Mouse (Mus musculus) lung, postnatal 4 days (tissue): ENCODE measurements around the gene Opcml.
A peak's percentile ranks its signal among the peaks of the same experiment; 100 is the strongest.

Experiments
- DNase-seq, 2 experiments: peaks; one replicate each; pipeline ENCODE4 v3.0.0; 2021

Opcml gene

DNA sequence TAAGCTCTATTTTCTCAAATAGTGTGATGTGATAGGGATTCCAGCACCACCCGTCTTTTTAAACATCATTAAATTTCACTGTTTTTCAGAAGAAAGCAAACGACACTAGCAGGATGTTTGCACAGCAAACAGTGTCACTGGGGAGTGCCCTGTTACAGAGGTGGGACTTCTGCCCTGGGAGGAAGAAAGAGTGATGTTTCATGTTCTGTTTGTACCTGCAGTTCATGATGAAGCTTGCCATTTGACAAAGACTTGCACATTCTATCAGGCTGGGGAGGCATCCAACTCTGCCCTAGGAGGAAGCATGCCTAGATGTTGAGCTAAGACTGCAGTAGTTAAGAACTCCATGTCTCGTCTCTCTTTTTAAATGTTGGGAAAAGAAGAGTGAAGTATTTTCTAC lies 222.6 kb downstream of the Opcml start:
- no peak for DNase-seq

DNA sequence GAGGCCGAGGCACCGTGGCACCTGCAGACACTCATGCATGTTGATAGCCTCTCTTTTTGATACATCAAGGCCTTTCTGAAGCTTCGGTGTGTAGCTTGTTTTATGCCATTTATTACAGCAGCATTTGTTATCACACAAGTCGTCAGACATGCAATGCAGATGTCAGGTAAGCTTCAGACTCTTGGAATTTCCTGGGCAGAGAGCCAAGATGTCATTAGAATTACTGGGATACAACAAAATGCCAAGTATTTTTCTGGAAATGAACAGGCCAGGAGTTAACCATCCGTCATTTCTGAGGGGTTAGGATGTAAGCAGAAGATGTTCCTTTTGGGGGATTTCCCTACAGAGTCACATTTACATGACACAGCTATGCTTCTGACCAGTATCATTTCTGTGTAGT lies 237.6 kb downstream of the Opcml start:
- no peak for DNase-seq

DNA sequence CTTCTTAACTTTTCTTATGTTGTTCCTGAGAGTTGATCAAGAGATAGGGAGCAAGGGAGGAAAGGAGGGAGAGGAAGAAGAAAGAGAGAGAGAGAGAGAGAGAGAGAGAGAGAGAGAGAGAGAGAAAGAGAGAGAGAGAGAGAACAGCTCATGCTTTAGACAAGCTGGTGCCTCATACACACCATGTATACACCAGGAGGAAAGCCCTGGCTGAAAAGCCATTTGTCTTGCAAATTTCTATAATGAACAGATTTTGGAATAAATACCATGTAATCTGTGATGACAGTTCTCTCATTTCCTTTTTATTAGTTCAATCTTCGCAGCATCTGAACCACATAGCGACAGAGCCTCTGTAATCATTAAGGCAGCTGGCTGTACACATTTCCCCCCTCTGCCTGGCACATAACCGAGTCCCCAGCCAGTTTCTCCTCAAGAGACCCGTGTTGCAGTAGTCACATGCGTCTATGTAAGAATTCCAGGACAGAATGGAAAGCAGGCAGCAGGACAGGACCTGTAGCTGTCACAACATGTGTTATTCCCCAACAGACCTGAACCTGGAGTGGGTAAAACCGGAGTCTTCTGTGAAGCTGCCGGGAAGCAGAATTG lies 238.3 kb downstream of the Opcml start:
- no peak for DNase-seq

DNA sequence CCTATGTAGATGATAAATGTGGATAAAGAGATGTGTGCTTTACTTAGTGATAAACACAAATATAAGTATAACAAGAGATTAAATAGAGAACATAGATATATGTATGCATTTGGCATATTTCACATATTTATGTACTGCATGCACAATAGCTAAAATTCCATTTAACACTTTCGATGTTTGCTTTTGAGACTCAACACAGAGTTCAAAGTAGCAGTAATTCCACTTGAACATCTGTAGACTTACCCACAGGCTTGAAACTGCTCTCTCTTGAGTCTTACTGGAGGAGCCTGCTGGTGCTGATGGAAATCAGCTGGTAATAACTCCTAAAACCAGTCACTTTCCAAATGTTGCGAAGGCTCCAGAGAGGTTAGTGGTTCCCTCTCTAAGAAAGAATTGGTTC lies 258.6 kb downstream of the Opcml start:
- no peak for DNase-seq

DNA sequence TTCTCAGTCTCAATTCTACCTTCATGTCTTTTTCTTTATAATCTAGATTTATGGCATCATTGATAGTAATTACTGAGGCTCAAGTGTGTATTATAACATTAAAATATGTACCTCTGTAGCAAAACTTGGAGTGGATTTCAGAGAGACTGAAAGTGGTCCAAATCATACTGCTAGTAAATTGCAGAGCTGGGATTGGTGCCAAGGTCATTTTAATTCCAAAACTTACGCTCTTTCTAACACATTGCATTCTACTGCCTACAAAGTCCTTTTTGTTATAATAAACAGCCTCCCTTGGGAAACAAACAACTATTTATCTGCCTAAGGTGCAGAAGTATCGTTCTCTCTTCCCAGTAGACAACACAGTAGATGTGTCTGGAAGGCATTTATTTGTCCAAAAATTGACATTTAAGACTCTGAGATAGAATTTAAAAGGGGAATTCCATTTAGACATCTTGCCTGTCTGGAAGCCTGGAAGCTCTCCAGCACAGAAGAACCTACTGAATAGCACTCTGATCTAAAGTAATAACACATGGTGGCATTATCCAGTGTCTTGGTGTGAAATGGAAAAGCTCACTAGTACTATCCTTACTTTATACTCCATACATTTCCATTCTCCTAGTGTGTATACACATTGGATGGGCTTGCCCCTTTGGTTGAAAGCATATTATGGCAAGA lies 266.7 kb downstream of the Opcml start:
- no peak for DNase-seq

DNA sequence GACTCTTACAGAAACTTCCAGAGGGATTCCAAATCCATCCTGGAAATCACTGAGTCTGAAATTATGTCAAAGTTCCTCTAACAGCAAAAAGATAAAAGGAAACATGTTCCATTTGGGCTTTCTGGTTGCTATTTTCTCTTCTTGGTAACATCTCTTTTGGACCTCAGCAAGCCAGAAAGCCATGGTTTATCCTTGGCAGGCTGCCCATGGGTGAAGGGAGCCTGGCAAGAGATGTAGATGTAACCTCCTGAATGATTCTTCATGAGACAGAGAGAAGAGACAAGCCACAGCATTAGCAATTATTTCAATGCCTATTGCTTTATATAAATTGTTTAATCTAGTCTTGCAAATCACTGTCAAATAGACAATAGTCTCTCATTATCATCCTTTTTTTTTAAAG lies 274.6 kb downstream of the Opcml start:
- no peak for DNase-seq

DNA sequence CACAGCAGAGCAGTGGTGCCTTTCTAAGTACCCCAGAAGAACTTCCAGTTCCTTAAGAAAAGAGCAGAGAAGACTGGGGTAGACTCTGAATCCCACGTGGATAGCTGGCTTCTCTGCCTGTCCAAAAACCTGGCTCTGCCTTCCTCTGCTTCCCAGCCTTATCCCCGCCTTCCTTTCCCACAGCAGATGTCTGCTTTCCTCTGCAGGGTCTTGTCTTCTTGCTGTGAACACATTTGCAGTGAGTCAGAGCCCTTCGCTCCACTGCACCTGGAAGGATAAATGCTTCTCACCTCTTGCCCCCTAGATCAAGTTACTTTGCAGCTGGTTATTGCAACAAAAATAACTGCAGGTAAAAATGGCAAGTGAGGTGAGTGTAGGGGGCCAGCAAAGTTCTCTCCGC lies 290.1 kb downstream of the Opcml start:
- DNase-seq, result no peak

DNA sequence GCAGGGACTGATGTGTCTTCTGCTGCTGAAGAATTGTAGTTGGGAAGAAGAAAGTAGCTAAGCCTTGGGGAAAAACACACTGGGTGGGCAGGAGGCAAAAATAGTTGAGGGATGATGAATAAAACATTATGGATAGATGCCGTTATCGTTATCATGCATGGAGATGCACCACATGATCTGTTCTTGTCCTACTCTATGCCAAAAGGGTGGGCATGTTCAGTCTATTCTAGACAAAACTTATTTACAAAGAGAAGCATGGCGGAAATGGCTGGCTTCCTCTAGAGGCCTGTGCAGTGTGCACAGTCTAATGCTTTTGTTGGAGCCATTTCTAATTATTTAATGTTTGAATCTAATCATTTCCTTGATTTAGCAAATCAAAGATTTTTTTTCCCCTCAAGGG lies 293.2 kb downstream of the Opcml start:
- DNase-seq, result no peak

DNA sequence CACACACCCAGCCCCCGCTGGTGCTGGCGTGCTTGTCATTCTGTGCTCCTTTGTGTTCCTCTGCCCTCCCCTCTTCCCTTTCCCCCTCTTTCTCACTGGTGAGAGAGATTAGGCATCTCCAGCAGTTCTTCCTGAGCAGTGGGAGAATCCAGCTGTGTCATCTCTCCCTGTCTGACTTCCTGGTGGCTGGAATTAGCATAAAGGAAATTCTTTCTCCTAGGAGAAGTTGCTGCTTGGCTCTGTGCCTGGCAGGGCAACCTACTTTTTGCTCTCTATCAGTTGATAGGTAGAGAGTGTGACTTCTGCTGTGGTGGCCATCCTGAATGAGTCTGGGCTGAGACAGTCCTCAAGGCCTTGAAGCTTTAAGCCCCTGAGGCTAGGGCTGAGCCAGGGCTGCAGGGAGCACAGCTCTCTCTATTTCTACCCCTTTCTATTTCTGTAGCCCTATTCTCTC lies 293.7 kb downstream of the Opcml start:
- DNase-seq, result peak; percentile 11 to 48

DNA sequence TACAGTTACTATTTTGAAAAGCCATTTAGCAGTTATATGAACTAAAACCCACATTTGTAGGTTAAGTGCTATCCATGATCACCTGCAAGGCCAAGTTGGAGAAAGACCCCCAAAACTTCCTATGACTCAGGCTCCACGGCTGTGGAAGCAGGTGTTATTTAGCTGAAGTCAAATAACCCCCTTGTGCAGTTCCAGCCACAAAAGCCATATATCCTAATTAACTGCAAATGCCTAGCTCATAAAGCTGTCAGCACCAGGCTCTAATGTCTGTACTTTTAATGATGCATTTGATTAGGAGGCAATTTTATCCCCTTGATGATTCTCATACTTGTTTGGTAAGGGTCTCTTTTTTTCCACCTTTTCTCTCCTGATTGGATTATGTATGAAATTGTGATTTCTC lies 300.8 kb downstream of the Opcml start:
- DNase-seq, result no peak

DNA sequence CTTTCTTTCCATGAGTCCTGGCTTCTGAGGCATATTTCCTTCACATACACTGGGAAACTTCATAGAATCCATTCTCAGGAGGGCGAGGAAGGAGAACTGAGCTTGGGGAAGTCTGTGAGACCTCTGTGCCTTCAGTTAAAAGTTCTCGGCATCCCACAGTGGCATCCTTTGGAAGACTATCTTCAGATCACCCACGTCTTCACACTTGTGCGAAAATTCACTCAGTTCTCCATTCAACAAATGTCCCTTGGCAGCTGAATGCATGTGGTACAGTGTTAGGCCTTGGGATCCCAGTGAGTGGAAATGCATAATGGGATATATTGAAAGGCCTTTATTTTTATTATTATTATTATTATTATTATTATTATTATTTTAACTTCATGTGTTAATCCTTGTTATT lies 304.1 kb downstream of the Opcml start:
- no peak for DNase-seq

DNA sequence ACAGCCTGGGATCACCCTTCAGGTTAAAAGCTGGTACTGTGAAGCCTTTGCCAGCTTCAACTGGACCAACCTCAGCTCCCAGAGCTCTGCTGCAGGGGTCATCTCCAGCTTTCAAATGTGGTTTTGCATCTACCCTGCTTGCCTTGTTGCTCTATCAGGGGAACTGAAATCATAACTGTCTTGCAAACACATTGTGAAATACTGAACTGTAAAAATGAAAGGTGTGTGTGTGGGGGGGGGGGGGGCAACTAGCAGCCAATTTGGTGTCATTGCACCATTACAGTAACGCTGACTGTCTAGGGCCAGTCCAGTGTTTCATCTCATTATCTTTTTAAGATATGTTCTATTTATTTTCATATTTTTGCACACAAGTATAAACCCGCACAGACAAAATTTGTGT lies 305.6 kb downstream of the Opcml start:
- DNase-seq, result no peak

DNA sequence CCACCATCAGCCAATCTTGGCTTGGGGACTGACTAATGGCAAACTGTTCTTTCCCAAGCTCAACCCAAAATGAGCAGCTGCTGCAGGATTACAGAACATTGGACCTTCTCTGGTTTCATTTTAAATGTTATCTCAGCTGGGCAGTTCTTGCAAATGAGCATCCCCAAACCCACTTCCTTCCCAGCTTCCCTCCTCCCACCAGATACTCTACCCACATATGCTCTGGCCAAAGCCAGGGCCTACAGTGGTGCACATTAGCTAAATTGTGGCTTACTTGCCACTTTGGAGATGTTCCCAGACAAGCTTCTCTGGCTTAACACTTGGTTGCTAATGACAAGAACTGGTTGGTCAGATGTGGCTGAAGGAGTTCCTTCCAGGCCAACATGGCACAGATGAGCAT lies 311.4 kb downstream of the Opcml start:
- DNase-seq, result no peak

DNA sequence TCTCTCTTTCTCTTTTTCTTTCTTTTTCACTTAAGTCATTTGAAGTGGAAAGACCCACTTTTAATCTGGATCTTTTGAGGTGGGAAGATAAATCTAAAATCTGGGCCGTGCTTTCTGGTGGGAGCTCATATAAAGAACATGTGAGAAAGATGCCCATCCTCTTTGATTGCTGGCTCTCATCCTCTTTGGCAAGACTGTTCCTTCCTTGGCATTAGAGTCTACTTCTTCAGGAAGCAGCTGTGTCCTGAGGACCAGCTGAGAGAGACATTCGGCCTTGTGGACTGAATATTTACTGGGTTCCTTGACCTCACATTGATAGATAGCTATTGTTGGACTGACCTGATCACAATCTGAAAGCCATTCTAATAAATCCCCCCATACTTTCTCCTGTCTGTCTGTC lies 331.3 kb downstream of the Opcml start:
- DNase-seq, result no peak

DNA sequence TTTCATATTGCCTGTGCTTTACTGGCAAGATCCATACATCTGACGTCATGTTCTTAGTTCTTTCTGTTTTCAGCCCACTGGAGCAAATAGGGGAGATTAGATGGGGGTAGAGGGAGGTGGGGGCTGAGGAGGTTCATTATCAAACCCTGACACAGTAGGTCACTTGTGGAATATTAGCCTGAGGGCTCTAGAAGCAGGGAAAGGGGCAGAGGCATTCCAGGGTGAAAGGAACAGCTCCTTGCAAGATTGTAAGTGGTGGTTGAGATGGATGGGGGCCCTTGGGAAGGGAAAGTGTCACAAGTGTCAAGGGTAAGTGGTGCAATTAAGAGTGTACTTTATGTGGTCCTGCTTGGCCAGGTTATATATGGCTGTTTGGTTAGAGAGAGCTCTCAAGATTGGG lies 338.2 kb downstream of the Opcml start:
- no peak for DNase-seq

DNA sequence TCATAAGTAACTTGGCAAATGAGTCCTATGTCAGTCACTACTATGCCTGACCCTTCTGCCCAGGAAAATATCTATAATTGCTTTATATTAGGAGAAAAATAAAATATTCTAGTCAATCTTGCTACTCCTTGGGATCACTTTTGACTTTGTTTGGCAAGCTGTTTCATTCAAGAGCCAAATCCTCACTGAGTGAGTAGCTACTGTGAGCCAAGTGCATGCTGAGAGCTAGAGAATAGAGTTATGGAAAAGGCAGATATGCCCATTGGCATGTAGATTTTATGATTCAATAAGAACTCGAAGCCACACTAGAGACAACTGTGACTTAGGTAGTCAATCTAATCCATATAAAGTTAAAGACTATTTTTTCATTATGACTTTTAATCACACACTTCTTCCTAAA lies 340.9 kb downstream of the Opcml start:
- DNase-seq, result no peak

DNA sequence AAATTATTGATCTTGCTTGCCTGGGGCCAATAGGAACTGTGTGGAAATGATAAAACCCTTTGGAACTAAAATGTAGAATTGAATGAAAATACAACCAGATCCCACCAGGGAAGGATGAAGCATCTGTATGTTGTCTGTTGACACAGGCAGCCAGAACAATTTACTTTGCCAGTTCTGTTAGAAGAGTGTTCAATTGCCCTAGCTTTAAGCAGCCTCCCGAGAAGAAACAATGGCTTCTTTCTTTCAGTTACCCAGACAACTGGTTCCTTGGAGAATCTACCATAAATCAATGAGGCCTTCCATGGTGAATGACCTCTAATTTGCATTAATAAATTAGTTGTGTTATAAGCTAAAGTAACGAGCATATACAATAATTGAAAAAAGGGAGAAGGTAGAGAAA lies 346.0 kb downstream of the Opcml start:
- no peak for DNase-seq

DNA sequence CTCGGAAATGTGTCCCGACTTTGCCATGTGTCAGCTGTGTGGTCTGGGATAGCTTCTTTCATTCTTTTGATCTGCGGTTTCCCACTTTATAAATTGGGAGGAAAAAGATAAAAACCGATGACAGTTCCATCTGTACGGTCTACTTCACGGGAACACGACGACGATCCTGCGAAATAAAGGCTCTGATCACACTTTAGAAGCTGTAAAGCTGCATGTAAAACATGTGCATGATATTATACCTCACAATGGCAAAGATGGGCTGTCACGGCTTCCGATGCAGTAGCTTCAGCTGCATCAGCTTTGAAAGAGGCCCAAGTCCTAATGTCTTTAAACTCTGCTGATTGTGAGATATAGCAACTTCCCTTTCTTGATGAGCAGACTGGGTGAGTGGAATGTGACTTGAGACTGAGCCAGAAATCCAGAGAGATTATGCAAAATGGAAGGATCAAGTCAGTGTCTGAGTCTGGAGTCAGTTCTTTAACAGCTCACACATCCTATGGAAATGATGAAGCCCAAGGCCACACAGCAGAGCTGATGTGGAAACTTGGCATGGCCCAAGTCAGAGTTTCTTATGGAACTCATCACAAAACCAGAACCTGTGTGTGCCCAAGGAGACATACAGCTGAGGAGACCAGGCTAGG lies 349.5 kb downstream of the Opcml start:
- peak in 1 of 2 experiments; percentile 16 for DNase-seq

DNA sequence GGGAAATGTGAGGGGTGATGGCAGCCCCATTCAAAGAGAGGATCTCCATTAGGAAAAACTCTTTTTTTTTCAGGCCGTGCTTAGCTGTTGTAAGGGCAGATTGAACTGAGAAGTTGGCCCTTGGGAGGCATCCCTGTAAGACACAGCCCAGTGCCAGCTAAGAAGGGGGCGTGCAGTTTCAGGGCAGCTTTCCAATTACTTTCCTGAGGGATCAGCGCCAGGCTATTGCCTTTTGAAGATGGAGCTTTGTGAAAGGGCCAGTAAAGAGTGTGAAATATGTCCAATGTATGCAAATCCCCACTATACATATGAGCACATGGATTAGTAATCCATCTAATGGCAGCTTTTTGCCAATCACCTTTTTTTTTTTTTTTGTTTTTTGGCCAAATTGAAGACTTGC lies 358.9 kb downstream of the Opcml start:
- DNase-seq, result no peak

DNA sequence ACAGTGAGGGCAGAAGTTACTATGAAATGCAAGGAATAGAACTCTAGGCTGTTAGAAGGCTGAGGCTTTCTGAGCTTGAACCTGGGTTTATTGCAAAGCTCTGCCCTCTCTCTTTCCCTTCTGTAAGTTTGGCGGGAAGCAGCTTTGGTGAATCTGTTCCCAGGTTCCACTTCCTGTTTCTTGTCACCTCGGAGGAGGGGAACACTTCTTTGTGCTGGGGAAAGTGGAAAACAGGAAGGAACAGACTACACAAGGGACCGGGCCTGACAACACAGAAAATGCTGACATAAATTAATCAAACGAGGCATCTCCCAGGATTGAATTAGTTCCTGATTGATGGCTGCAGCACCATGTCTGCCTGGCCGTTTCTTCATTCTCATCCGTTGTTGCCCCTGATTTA lies 363.2 kb downstream of the Opcml start:
- no peak for DNase-seq

DNA sequence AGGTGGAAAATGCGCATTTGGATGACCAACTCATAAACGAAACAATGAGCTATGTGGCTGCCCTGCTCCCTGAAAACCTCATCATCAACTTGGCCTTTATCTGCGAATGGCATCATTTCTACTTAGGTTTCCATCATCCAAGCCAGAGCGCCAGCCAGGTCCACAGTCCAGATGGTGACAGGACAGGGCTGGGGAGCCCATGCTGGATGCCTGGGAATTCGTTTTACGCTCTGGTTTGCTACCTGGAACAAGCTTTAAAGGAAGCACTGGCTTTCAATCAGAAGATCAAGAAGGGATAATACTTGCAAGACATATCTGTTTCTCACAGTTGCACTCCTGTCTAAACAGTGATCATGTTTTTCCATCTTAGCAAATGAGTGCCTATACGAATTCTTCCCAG lies 366.5 kb downstream of the Opcml start:
- DNase-seq, result no peak

DNA sequence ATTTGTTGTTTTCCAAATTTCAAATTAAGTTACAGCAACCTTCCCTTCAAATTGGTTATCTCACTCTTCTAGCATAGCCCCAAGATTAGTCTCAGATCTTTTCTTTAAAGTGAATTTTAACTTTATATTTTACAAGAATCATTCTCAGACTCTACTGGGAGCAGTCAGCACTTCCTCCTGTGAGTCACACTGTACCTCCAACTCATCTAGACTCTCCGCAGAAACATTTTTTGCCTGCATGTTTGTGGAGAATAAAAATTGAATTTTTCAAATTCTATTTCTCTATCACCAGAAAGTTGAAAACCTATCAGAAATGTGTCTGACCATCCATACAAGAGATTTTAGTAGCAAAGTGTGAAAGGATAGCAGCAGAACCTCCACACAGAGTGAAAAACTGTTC lies 370.4 kb downstream of the Opcml start:
- no peak for DNase-seq

DNA sequence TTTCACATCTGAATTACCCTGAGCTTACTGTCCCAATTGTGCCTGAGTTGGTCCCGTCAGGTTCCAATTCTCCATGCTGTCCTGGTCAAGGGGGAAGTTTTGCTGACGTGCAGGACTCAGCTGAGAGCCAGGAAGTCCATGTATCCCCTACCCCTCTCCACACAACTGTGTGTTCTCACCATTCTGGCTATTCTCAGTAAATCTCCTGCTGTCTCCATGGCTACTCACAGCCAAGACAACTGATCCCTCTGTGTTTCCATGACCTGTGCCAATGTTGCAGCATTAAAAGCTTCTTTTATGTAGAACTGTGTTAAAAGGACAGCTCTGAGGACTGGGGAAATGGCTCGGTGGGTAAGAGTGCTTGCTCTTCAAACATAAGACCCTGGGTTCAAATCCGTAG lies 373.4 kb downstream of the Opcml start:
- DNase-seq, result no peak

DNA sequence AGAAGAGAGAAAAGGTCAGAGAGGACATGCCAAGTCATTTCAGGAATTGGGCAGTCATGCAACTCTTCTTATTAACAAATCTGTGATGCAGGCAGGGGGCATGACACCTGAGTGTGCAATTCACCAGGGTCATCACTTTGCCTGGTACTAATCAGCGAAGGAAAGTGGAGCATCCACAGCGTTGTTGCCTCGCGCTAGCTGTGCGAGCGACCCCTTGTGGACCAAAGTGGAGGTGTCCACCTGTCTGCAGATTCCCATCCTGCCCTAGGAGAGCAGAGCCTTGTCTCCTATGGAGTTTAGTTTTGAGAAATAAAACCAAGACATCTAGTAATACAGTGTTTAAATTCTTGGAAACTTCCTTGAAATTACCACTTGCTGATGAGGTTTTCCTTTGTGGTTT lies 381.3 kb downstream of the Opcml start:
- peak; percentile 32 to 39 for DNase-seq

DNA sequence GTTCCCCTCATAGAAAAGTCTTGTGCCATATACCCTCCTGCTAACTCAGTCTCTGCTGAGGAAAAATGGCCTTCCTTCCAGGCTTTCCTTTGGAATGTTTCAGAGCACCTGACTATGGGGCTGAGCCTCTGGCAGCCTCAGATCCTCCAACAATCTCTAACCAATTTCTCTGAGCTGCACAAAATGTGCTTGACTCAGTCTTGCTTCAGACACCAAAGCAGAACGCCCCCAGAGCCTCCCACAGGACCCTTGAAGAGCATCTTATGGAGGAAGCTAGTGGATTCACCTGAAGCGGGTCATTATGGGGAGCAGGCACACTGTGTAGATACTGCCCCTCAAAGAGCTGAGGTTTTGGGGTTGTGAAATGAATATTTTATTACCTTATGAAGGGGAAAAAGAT lies 386.5 kb downstream of the Opcml start:
- DNase-seq, result no peak
